Mouse (Mus musculus) megakaryocyte, embryonic 14.5 days (primary cell): ENCODE measurements at regions not wholly inside any gene's neighbourhood (a gene's known extent, or its start where the extent isn't known, plus 50 kb on each side); places are given as distances from the start of the nearest gene placed in this dataset.

Experiments
- FLI1 ChIP-seq: IDR thresholded peaks from 2 replicates; pipeline ENCODE4 v1.6.1; 2012; ENCODE audit warnings: low read length, inconsistent platforms, mixed read lengths
- GATA1 ChIP-seq: IDR thresholded peaks from 3 replicates; pipeline ENCODE4 v1.6.1; 2012; ENCODE audit warnings: mixed read lengths, low read length, inconsistent platforms, borderline replicate concordance

- TF ChIP-seq FLI1 = no peak
- TF ChIP-seq GATA1 = no peak
Observed at GRCm38 (mm10) chr10:117509431-117510223, 119.7 kb upstream of the Cpm start.
